ENCODE assay signal across 19 mouse cellular contexts in the genomic region with DNA sequence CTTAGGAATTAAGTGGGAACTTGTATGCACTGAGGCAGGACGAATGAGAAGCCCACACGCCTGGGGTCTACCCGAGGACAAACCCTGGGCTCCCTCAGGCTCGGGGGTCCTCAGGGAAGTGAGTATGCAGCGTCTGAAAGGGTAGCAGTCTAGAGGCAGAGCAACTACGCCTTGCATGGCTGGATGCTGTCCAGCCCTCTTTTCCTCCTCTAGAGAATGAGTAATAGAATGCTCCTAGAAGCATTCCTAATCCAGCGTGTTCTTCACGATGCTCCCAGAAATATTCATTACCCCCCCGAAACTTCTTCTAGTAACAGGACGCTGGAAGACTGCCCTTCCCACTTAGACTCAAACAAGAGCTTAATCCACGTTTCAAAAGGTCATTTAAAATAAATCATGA.
"Had no signal": no experiment of that assay in that cellular context is flagged by ENCODE, and none has a peak within 500 bp of the region (broad histone marks: within the 10 kb centered on the region; RNA-seq: fewer than 3 reads in every experiment).

No protein-coding gene starts in this region.

- H3K4me1 ChIP-seq: liver, embryonic 15.5 days; midbrain, embryonic 15.5 days had no signal

- ATAC-seq: liver, embryonic 12.5 days; midbrain, embryonic 15.5 days had no signal

- H3K27me3 ChIP-seq: limb, embryonic 13.5 days; liver, embryonic 12.5 days; liver, embryonic 15.5 days; midbrain, embryonic 15.5 days; stomach, embryonic 15.5 days had no signal

- H3K9me3 ChIP-seq: limb, embryonic 10.5 days; liver, embryonic 12.5 days; liver, embryonic 15.5 days; midbrain, embryonic 12.5 days; midbrain, embryonic 15.5 days; neural tube, embryonic 13.5 days; stomach, embryonic 15.5 days had no signal

- DNase-seq: kidney, adult 8-10 months; kidney, postnatal 36 days; liver; lung, adult 18-20 months; lung, postnatal 14 days; retina, postnatal 1 day; right cerebral cortex, postnatal 25 days; spleen, adult 18-20 months; thymus, postnatal 25 days had no signal

- H3K27ac ChIP-seq: limb, embryonic 10.5 days; limb, embryonic 13.5 days; liver, embryonic 12.5 days; liver, embryonic 15.5 days; macrophage; midbrain, embryonic 12.5 days; midbrain, embryonic 15.5 days; neural tube, embryonic 13.5 days; stomach, embryonic 15.5 days had no signal

- H3K4me2 ChIP-seq: limb, embryonic 13.5 days; liver, embryonic 12.5 days; liver, embryonic 15.5 days; midbrain, embryonic 12.5 days; midbrain, embryonic 15.5 days; neural tube, embryonic 13.5 days; stomach, embryonic 15.5 days had no signal

- H3K36me3 ChIP-seq: limb, embryonic 10.5 days; limb, embryonic 13.5 days; midbrain, embryonic 12.5 days; midbrain, embryonic 15.5 days; neural tube, embryonic 13.5 days; stomach, embryonic 15.5 days had no signal

- H3K4me3 ChIP-seq: limb, embryonic 10.5 days; limb, embryonic 13.5 days; liver, embryonic 12.5 days; liver, embryonic 15.5 days; midbrain, embryonic 12.5 days; midbrain, embryonic 15.5 days; myocyte; neural tube, embryonic 13.5 days; stomach, embryonic 15.5 days had no signal

- H3K9ac ChIP-seq: limb, embryonic 13.5 days; liver, embryonic 12.5 days; liver, embryonic 15.5 days; midbrain, embryonic 12.5 days; midbrain, embryonic 15.5 days; neural tube, embryonic 13.5 days; stomach, embryonic 15.5 days had no signal
